Mouse (Mus musculus): ENCODE measurements at regions not wholly inside any gene's neighbourhood (a gene's known extent, or its start where the extent isn't known, plus 50 kb on each side); places are given as distances from the start of the nearest gene placed in this dataset.

- no peak overlapping the region for H3K4me2 ChIP-seq
- H3K9ac ChIP-seq = no peak overlapping the region
- no peaks in the 10 kb centered on the region for H3K36me3 ChIP-seq
- DNase-seq (no peak), ATAC-seq (ENCODE audit: low read depth) (no peak)
- H3K4me3 ChIP-seq (replicated peaks) = no peak overlapping the region
- H3K27me3 ChIP-seq = no peaks in the 10 kb centered on the region
- no peaks in the 10 kb centered on the region for H3K9me3 ChIP-seq (replicated peaks)
- WGBS (ENCODE audit: insufficient replicate concordance) = 71% methylated on average over 8 of the region's 8 CpGs
- H3K27ac ChIP-seq = no peak overlapping the region
- no peaks in the 10 kb centered on the region for H3K4me1 ChIP-seq (replicated peaks)
These were observed 378.8 kb upstream of the Vrk2 start for GRCm38 (mm10) chr11:26972533-26973081.

- no peaks in the 10 kb centered on the region for H3K27me3 ChIP-seq
- no peak for DNase-seq
- H3K27ac ChIP-seq = no peak overlapping the region
- no peak overlapping the region for H3K9ac ChIP-seq
- H3K4me3 ChIP-seq (replicated peaks) = no peak overlapping the region
- no peaks in the 10 kb centered on the region for H3K36me3 ChIP-seq
- no peaks in the 10 kb centered on the region for H3K4me1 ChIP-seq (replicated peaks)
- WGBS (ENCODE audit: insufficient replicate concordance) = 59% methylated on average over 2 of the region's 2 CpGs
- H3K4me2 ChIP-seq = no peak overlapping the region
- no peaks in the 10 kb centered on the region for H3K9me3 ChIP-seq (replicated peaks)
- ATAC-seq (ENCODE audit: low read depth) = no peak
These were observed 377.4 kb upstream of the Vrk2 start for GRCm38 (mm10) chr11:26971161-26971560.

DNA sequence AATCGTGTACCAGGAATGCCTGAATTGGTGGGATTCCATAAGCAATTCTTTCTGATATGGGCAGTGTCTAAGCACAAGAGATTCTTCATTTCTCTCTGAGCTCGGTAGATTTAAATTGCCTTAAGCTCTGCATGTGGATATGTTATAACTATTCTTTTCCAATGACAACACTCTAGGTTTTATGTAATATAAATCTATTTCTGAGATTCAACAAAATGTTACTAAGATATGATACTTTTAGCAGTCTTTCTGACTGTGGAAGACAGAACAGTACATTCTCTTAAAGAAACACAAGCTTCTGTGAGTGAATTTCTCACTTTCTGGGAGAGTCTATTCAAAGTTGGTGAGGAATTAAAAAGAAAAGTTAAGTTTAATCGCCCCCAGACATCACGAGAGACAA lies 373.6 kb upstream of the Vrk2 start:
- no peaks in the 10 kb centered on the region for H3K27me3 ChIP-seq
- WGBS (ENCODE audit: insufficient replicate concordance) = 53% methylated on average over 4 of the region's 4 CpGs
- H3K4me1 ChIP-seq (replicated peaks) = no peaks in the 10 kb centered on the region
- no peak for ATAC-seq (ENCODE audit: low read depth)
- no peaks in the 10 kb centered on the region for H3K36me3 ChIP-seq
- no peak overlapping the region for H3K27ac ChIP-seq
- no peak overlapping the region for H3K4me2 ChIP-seq
- H3K9ac ChIP-seq = no peak overlapping the region
- no peaks in the 10 kb centered on the region for H3K9me3 ChIP-seq (replicated peaks)
- DNase-seq = no peak
- no peak overlapping the region for H3K4me3 ChIP-seq (replicated peaks)

- no peak for DNase-seq
- Histone ChIP-seq H3K27me3 (no peaks in the 10 kb centered on the region), H3K4me2 (no peak overlapping the region), H3K9ac (no peak overlapping the region), H3K4me1 (replicated peaks) (no peaks in the 10 kb centered on the region), H3K4me3 (replicated peaks) (no peak overlapping the region), H3K36me3 (no peaks in the 10 kb centered on the region), H3K9me3 (replicated peaks) (no peaks in the 10 kb centered on the region), H3K27ac (no peak overlapping the region)
- no peak for ATAC-seq (ENCODE audit: low read depth)
- 47% methylated on average over 8 of the region's 8 CpGs for WGBS (ENCODE audit: insufficient replicate concordance)
These were observed 369.3 kb upstream of the Vrk2 start for GRCm38 (mm10) chr11:26962928-26963667.

- Histone ChIP-seq H3K9me3 (replicated peaks) (no peaks in the 10 kb centered on the region), H3K4me2 (no peak overlapping the region), H3K4me1 (replicated peaks) (no peaks in the 10 kb centered on the region), H3K36me3 (no peaks in the 10 kb centered on the region), H3K4me3 (replicated peaks) (no peak overlapping the region), H3K9ac (no peak overlapping the region), H3K27me3 (no peaks in the 10 kb centered on the region), H3K27ac (no peak overlapping the region)
- ATAC-seq (ENCODE audit: low read depth) (no peak), DNase-seq (no peak)
- 58% methylated on average over 18 of the region's 18 CpGs for WGBS (ENCODE audit: insufficient replicate concordance)
These were observed 368.5 kb upstream of the Vrk2 start for GRCm38 (mm10) chr11:26962040-26962927.

GRCm38 (mm10) chr11:26961336-26961980 lies 367.7 kb upstream of the Vrk2 start:
- H3K4me2 ChIP-seq = no peak overlapping the region
- no peaks in the 10 kb centered on the region for H3K4me1 ChIP-seq (replicated peaks)
- H3K27me3 ChIP-seq = no peaks in the 10 kb centered on the region
- no peak overlapping the region for H3K9ac ChIP-seq
- H3K4me3 ChIP-seq (replicated peaks) = no peak overlapping the region
- ATAC-seq (ENCODE audit: low read depth) (peak; percentile 63; the same call in 1 of the 2 replicates), DNase-seq (peak; percentile 34)
- H3K27ac ChIP-seq = no peak overlapping the region
- WGBS (ENCODE audit: insufficient replicate concordance) = 15% methylated on average over 5 of the region's 5 CpGs
- no peaks in the 10 kb centered on the region for H3K36me3 ChIP-seq
- H3K9me3 ChIP-seq (replicated peaks) = no peaks in the 10 kb centered on the region

DNA sequence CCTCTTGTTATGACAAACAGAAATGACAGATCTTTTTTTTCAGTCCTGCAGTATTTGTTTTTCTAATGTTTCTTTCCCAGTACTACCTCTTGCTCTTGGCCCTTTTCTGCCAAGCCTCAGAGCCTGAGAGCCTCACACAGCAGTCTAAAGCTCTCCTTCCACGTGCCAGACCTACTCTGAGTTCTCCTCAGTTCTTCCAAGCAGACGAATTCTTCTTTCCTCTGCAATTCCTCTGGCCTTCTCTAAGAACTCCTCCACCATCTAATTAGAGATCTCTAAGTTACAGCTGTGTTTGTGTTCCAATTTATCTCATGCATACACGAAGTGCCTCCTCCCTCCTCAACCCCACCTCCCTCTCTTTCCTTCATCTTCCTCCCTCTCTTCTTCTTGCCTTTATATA lies 362.4 kb upstream of the Vrk2 start:
- 37% methylated on average over 3 of the region's 3 CpGs for WGBS (ENCODE audit: insufficient replicate concordance)
- Histone ChIP-seq H3K27ac (no peak overlapping the region), H3K4me3 (replicated peaks) (no peak overlapping the region), H3K4me2 (no peak overlapping the region), H3K4me1 (replicated peaks) (no peaks in the 10 kb centered on the region), H3K9me3 (replicated peaks) (no peaks in the 10 kb centered on the region), H3K9ac (no peak overlapping the region), H3K27me3 (no peaks in the 10 kb centered on the region), H3K36me3 (no peaks in the 10 kb centered on the region)
- DNase-seq (no peak), ATAC-seq (ENCODE audit: low read depth) (no peak)

DNA sequence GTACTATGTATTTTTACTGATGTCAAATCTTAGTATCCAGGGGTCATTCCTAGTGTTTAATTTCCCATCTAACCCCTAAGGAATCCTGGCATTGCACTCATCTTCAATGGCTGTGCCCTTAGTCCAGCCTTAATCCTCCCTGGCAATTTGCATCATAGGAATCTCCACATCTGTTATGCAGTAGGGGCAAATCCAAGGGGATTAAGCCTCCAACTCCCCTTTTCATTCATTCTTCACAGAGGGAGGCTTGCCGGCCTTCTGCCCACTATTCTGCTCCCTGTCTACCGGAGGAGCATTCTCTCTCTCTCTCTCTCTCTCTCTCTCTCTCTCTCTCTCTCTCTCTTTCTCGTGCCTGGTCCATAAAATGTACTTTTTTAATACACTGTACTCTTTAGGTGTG lies 338.0 kb upstream of the Vrk2 start:
- no peak for DNase-seq
- no peak for ATAC-seq (ENCODE audit: low read depth)
- Histone ChIP-seq H3K9me3 (replicated peaks) (no peaks in the 10 kb centered on the region), H3K27ac (no peak overlapping the region), H3K9ac (no peak overlapping the region), H3K27me3 (no peaks in the 10 kb centered on the region), H3K4me2 (no peak overlapping the region), H3K36me3 (no peaks in the 10 kb centered on the region), H3K4me3 (replicated peaks) (no peak overlapping the region), H3K4me1 (replicated peaks) (no peaks in the 10 kb centered on the region)
- WGBS (ENCODE audit: insufficient replicate concordance) = 30% methylated on average over 3 of the region's 3 CpGs

- Histone ChIP-seq H3K27me3 (no peaks in the 10 kb centered on the region), H3K9me3 (replicated peaks) (no peaks in the 10 kb centered on the region), H3K4me2 (no peak overlapping the region), H3K36me3 (no peaks in the 10 kb centered on the region), H3K4me1 (replicated peaks) (no peaks in the 10 kb centered on the region), H3K4me3 (replicated peaks) (no peak overlapping the region), H3K27ac (no peak overlapping the region), H3K9ac (no peak overlapping the region)
- no peak for DNase-seq
- WGBS (ENCODE audit: insufficient replicate concordance) = 44% methylated on average over 3 of the region's 3 CpGs
- ATAC-seq (ENCODE audit: low read depth) = no peak
These were observed 313.3 kb upstream of the Vrk2 start for GRCm38 (mm10) chr11:26907099-26907498.

DNA sequence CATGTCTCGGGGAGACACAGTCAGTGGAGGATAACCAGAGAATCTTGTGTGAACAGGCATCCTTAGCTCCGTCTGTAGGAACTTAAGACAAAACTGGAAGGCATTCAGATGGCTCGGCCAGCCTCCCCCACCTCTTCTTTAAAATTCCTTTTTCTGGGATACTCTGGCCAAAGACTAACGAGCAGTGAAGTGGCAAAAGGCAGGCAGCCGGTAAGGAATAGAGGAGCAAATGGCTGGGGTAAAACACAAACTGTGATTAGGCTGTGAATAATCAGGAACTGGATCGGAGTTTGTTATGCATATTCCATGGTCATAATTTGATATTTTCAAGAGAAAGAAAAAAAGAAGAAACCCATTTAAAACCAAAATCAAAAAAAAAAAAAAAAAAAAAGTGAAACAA lies 287.8 kb upstream of the Vrk2 start:
- Histone ChIP-seq H3K4me3 (replicated peaks) (no peak overlapping the region), H3K36me3 (no peaks in the 10 kb centered on the region), H3K9me3 (replicated peaks) (no peaks in the 10 kb centered on the region), H3K4me1 (replicated peaks) (no peaks in the 10 kb centered on the region), H3K4me2 (no peak overlapping the region), H3K27me3 (no peaks in the 10 kb centered on the region), H3K27ac (no peak overlapping the region), H3K9ac (no peak overlapping the region)
- ATAC-seq (ENCODE audit: low read depth) (no peak), DNase-seq (no peak)
- 39% methylated on average over 6 of the region's 6 CpGs for WGBS (ENCODE audit: insufficient replicate concordance)
